Mouse (Mus musculus) brain, embryonic 14.5 days (tissue): ENCODE data around the gene Strn3.
"Not testable (repeated sequence)": the region's sequence is repeated elsewhere in the genome, so short reads cannot be mapped to it uniquely, and the experiment has no call there.

ENCODE experiments used
- CTCF ChIP-seq: fragments of 200-500 bp; IDR thresholded peaks from 2 replicates; pipeline ENCODE4 v1.5.1; 2012; ENCODE audit warnings: inconsistent platforms, mild to moderate bottlenecking, moderate library complexity, borderline replicate concordance; ENCODE audit not compliant: insufficient read depth, insufficient read length; ENCODE audit errors: extremely low read depth
- POLR2A ChIP-seq: fragments of 200-500 bp; IDR thresholded peaks from 2 replicates; pipeline ENCODE4 v1.6.1; 2012; ENCODE audit warnings: mild to moderate bottlenecking, inconsistent platforms, borderline replicate concordance; ENCODE audit not compliant: poor library complexity, insufficient read depth, insufficient read length, severe bottlenecking; ENCODE audit errors: extremely low read depth

- not testable (repeated sequence) for TF ChIP-seq POLR2A, CTCF
These were observed 113.9 kb downstream of the Strn3 start for GRCm38 (mm10) chr12:51577816-51578215.
